In the genomic region with DNA sequence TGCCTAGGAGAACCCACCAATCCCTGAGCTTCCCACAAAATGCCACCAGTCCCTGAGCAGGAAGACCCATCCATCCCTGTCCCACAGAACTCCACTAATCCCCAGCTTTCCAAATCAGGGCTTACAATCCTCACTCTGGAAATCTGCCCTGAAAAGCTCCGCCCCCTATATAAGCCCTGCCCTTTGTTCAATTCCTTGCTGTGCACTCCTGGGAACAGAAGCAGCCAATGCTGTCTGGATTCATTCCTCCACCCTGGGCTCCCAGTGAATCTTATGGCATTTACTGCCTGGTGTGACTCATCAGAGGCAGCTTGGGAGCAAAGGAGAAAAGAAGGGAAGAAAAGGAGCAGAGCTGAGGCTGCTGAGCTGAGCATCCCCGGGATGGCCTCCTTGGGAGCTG, we compare ENCODE assay signal across 15 mouse cellular contexts.
A peak's percentile ranks its signal among the peaks of the same experiment; 100 is the strongest.
DNase-seq lines count a peak whose midpoint lies in the region; ATAC-seq and TF ChIP-seq lines count a peak whose summit lies in the region.
"Had no signal": no experiment of that assay in that cellular context is flagged by ENCODE, and none has a peak within 500 bp of the region (broad histone marks: within the 10 kb centered on the region; RNA-seq: fewer than 3 reads in every experiment).

No protein-coding gene starts in this region.

- 92% methylated on average over 2 of the region's 2 CpGs for WGBS in limb, embryonic 14.5 days
- WGBS in limb, embryonic 10.5 days, result 88% methylated on average over 2 of the region's 2 CpGs
- WGBS in intestine, embryonic 16.5 days, result 86% methylated on average over 2 of the region's 2 CpGs
- 66% methylated on average over 2 of the region's 2 CpGs for WGBS in hindbrain, embryonic 16.5 days

- DNase-seq in adrenal gland, adult 2 months, result peak; percentile 23
- no peak for DNase-seq in adrenal gland, postnatal 14 days
- DNase-seq in limb, embryonic 14.5 days (ENCODE audit: low spot score), result peak; percentile 9
- DNase-seq in limb, embryonic 10.5 days (ENCODE audit: low spot score), result no peak
- DNase-seq in ZHBTc4 (ENCODE audit: low read depth, low spot score), result peak; percentile 32
- no peak for DNase-seq in natural killer cell, adult 2 months (ENCODE audit: low spot score in 2 of 2)
- DNase-seq: kidney, postnatal 14 days; layer of hippocampus, postnatal 36 days; lung, embryonic 14.5 days; thymus, adult 2 months had no signal

- ATAC-seq in limb, embryonic 14.5 days (ENCODE audit: low FRiP score, low read depth), result no peak
- ATAC-seq in intestine, embryonic 16.5 days, result peak; percentile 65
- no peak for ATAC-seq in hindbrain, embryonic 16.5 days

- no peak overlapping the region for H3K4me3 ChIP-seq in limb, embryonic 14.5 days (replicated peaks; ENCODE audit: low read length)
- no peak overlapping the region for H3K4me3 ChIP-seq in limb, embryonic 10.5 days
- no peak overlapping the region for H3K4me3 ChIP-seq in intestine, embryonic 16.5 days (ENCODE audit: low read length)
- no peak overlapping the region for H3K4me3 ChIP-seq in hindbrain, embryonic 16.5 days (ENCODE audit: low read length)
- H3K4me3 ChIP-seq: limb, embryonic 13.5 days; megakaryocyte, embryonic 14.5 days had no signal

- no peaks in the 10 kb centered on the region for H3K4me1 ChIP-seq in limb, embryonic 14.5 days (ENCODE audit: control insufficient read depth, insufficient read depth, low read length)
- H3K4me1 ChIP-seq in limb, embryonic 10.5 days, result no peaks in the 10 kb centered on the region
- H3K4me1 ChIP-seq in intestine, embryonic 16.5 days (ENCODE audit: control insufficient read depth, insufficient read depth, low read length), result no peaks in the 10 kb centered on the region
- H3K4me1 ChIP-seq in hindbrain, embryonic 16.5 days (ENCODE audit: control insufficient read depth, insufficient read depth, low read depth, low read length), result no peaks in the 10 kb centered on the region
- H3K4me1 ChIP-seq: limb, embryonic 13.5 days had no signal

- H3K27me3 ChIP-seq in limb, embryonic 14.5 days (ENCODE audit: control insufficient read depth, insufficient read depth, low read length), result no peaks in the 10 kb centered on the region
- no peaks in the 10 kb centered on the region for H3K27me3 ChIP-seq in limb, embryonic 10.5 days (ENCODE audit: low read depth, poor library complexity, severe bottlenecking)
- no peaks in the 10 kb centered on the region for H3K27me3 ChIP-seq in intestine, embryonic 16.5 days (replicated peaks; ENCODE audit: control insufficient read depth, insufficient read depth, low read length)
- H3K27me3 ChIP-seq in hindbrain, embryonic 16.5 days (replicated peaks; ENCODE audit: control insufficient read depth, insufficient read depth, low read length), result no peaks in the 10 kb centered on the region
- H3K27me3 ChIP-seq: limb, embryonic 13.5 days; megakaryocyte, embryonic 14.5 days had no signal

- no peaks in the 10 kb centered on the region for H3K9me3 ChIP-seq in limb, embryonic 14.5 days (ENCODE audit: control insufficient read depth, low read length)
- H3K9me3 ChIP-seq in limb, embryonic 10.5 days (replicated peaks), result no peaks in the 10 kb centered on the region
- H3K9me3 ChIP-seq in intestine, embryonic 16.5 days (ENCODE audit: control insufficient read depth, low read length), result no peaks in the 10 kb centered on the region
- H3K9me3 ChIP-seq in hindbrain, embryonic 16.5 days (ENCODE audit: control insufficient read depth, low read length), result no peaks in the 10 kb centered on the region
- H3K9me3 ChIP-seq: G1E; limb, embryonic 13.5 days; megakaryocyte, embryonic 14.5 days had no signal

- H3K4me2 ChIP-seq in limb, embryonic 14.5 days (replicated peaks; ENCODE audit: low read depth, low read length, severe bottlenecking), result no peak overlapping the region
- no peak overlapping the region for H3K4me2 ChIP-seq in intestine, embryonic 16.5 days (ENCODE audit: low read depth, low read length)
- H3K4me2 ChIP-seq in hindbrain, embryonic 16.5 days (ENCODE audit: low read length), result no peak overlapping the region
- H3K4me2 ChIP-seq: limb, embryonic 13.5 days; lung, embryonic 14.5 days had no signal

- H3K27ac ChIP-seq in limb, embryonic 14.5 days (replicated peaks; ENCODE audit: low read depth, low read length), result no peak overlapping the region
- H3K27ac ChIP-seq in limb, embryonic 10.5 days, result no peak overlapping the region
- no peak overlapping the region for H3K27ac ChIP-seq in intestine, embryonic 16.5 days (ENCODE audit: low read length)
- H3K27ac ChIP-seq in hindbrain, embryonic 16.5 days (ENCODE audit: low read depth, low read length), result no peak overlapping the region
- H3K27ac ChIP-seq: limb, embryonic 13.5 days had no signal

- H3K36me3 ChIP-seq in limb, embryonic 14.5 days (ENCODE audit: control insufficient read depth, insufficient read depth, low read length), result peaks cover 67% of the 10 kb centered on the region
- peaks cover 92% of the 10 kb centered on the region for H3K36me3 ChIP-seq in limb, embryonic 10.5 days
- peaks cover 22% of the 10 kb centered on the region for H3K36me3 ChIP-seq in intestine, embryonic 16.5 days (ENCODE audit: control insufficient read depth, insufficient read depth, low read length)
- H3K36me3 ChIP-seq in hindbrain, embryonic 16.5 days (ENCODE audit: control insufficient read depth, insufficient read depth, low read length), result peaks cover 22% of the 10 kb centered on the region

- H3K9ac ChIP-seq in limb, embryonic 14.5 days (ENCODE audit: low read depth, low read length, severe bottlenecking), result no peak overlapping the region
- no peak overlapping the region for H3K9ac ChIP-seq in intestine, embryonic 16.5 days (ENCODE audit: low read depth, low read length)
- no peak overlapping the region for H3K9ac ChIP-seq in hindbrain, embryonic 16.5 days (ENCODE audit: low read depth, low read length)
- H3K9ac ChIP-seq: limb, embryonic 13.5 days; lung, embryonic 14.5 days had no signal

- no peak for TF ChIP-seq POLR2A in limb, embryonic 14.5 days (IDR thresholded peaks at IDR 0.05; ENCODE audit: borderline replicate concordance, extremely low read depth, insufficient read depth, insufficient read length)

Comparison
In these comparisons a context has a peak if more than half of its experiments do, and no peak if none do; other contexts are left out.
1. DNase-seq: peak in adrenal gland, adult 2 months (single experiment), limb, embryonic 14.5 days (single experiment) and ZHBTc4 (single experiment); none in adrenal gland, postnatal 14 days (single experiment), limb, embryonic 10.5 days (single experiment) and natural killer cell, adult 2 months (0 of 2).